Mouse (Mus musculus) cortical plate, adult 2 months (tissue): ENCODE data around the gene Ptprg.

ENCODE experiments used
- CTCF ChIP-seq: fragments of 200-500 bp; IDR thresholded peaks from 2 replicates; pipeline ENCODE4 v1.5.1; 2011; ENCODE audit warnings: mild to moderate bottlenecking, control low read depth, low read length; ENCODE audit not compliant: insufficient read depth; ENCODE audit errors: extremely low read depth
- POLR2A ChIP-seq: fragments of 200-500 bp; IDR thresholded peaks from 2 replicates; pipeline ENCODE4 v1.6.1; 2011; ENCODE audit warnings: mild to moderate bottlenecking, low read length, control low read depth; ENCODE audit not compliant: insufficient read depth; ENCODE audit errors: extremely low read depth

- TF ChIP-seq CTCF (no peak), POLR2A (no peak)
These were observed 204.9 kb downstream of the Ptprg start for GRCm38 (mm10) chr14:11758185-11758584.
